ENCODE assay signal across 10 mouse cellular contexts in the genomic region with DNA sequence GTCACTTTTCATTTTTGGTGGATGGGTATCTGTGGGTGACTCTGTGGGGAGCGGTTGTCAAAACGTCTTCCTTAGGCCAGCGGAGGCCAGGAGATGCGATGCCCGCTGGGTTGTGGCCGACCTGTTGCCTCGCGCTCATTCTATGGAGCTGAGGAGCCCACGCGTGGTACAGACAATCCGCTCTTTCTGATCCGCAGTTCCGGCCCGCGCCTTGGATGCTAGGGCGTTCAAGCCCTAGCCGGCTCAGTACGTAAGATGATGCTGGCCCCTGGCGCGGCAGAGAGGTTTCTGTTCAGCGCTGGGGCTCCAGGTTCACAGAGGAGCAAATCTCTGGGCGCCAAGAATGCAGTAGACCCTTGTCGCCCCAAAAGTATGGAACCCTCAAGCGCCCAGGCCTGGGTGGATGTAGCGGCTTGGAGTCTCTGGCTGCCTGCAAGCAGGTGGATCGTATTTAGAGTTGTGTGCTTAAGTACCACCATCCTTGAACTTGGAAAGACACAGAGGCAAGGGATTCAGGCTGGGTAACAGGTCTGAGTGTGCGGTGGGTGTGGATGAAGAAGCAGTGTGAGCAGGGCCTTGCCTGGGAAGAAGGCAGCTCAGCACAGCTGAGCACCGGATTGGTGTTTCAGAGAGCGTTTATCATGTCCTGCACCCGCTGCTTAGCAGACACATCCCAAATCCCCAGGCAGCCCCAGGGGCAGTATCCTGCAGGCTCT. TPM values are rescaled to one million over a fixed set of nuclear protein-coding genes. Genes with fewer than 3 reads are reported as not detected.
DNase-seq lines count a peak whose midpoint lies in the region; ATAC-seq and TF ChIP-seq lines count a peak whose summit lies in the region.
"Had no signal": no experiment of that assay in that cellular context is flagged by ENCODE, and none has a peak within 500 bp of the region (broad histone marks: within the 10 kb centered on the region; RNA-seq: fewer than 3 reads in every experiment).

No protein-coding gene starts in this region.

- peak overlapping the region; percentile 41 for H3K9ac ChIP-seq in kidney, embryonic 15.5 days
- H3K9ac ChIP-seq in hindbrain, embryonic 14.5 days: no peak overlapping the region
- no peak overlapping the region for H3K9ac ChIP-seq in neural tube, embryonic 12.5 days

- no peak for TF ChIP-seq POLR2A in cortical plate, adult 2 months (IDR thresholded peaks at IDR 0.05; ENCODE audit: extremely low read depth, insufficient read depth, low read length)

- 7% methylated on average over 30 of the region's 30 CpGs for WGBS in kidney, embryonic 15.5 days
- 6% methylated on average over 30 of the region's 30 CpGs for WGBS in hindbrain, embryonic 14.5 days
- 6% methylated on average over 30 of the region's 30 CpGs for WGBS in neural tube, embryonic 12.5 days

- no peaks in the 10 kb centered on the region for H3K36me3 ChIP-seq in kidney, embryonic 15.5 days
- H3K36me3 ChIP-seq in hindbrain, embryonic 14.5 days (replicated peaks; ENCODE audit: control insufficient read depth, insufficient read depth): no peaks in the 10 kb centered on the region
- H3K36me3 ChIP-seq in neural tube, embryonic 12.5 days: no peaks in the 10 kb centered on the region

- peaks cover 88% of the 10 kb centered on the region for H3K27me3 ChIP-seq in kidney, embryonic 15.5 days
- H3K27me3 ChIP-seq in hindbrain, embryonic 14.5 days (ENCODE audit: control insufficient read depth, insufficient read depth, low read length): peaks cover 72% of the 10 kb centered on the region
- H3K27me3 ChIP-seq in neural tube, embryonic 12.5 days (replicated peaks): peaks cover 57% of the 10 kb centered on the region

- H3K4me1 ChIP-seq in kidney, embryonic 15.5 days: peaks cover 38% of the 10 kb centered on the region
- H3K4me1 ChIP-seq in cortical plate, adult 2 months (ENCODE audit: control insufficient read depth, insufficient read depth, low read length): no peaks in the 10 kb centered on the region
- H3K4me1 ChIP-seq in hindbrain, embryonic 14.5 days (replicated peaks; ENCODE audit: control insufficient read depth, insufficient read depth, low read length): peaks cover 9% of the 10 kb centered on the region; the same call in 1 of the 2 replicates
- peaks cover 20% of the 10 kb centered on the region for H3K4me1 ChIP-seq in neural tube, embryonic 12.5 days

- H3K27ac ChIP-seq in kidney, embryonic 15.5 days: no peak overlapping the region
- H3K27ac ChIP-seq in cortical plate, adult 2 months (ENCODE audit: insufficient read depth, low read length): no peak overlapping the region
- no peak overlapping the region for H3K27ac ChIP-seq in hindbrain, embryonic 14.5 days
- H3K27ac ChIP-seq in neural tube, embryonic 12.5 days: no peak overlapping the region

- intact Hi-C loops in left cerebral cortex, postnatal 4 days (cut with DNase I): no loop called here

- ATAC-seq in kidney, embryonic 15.5 days (replicated peaks; ENCODE audit: low FRiP score): no peak
- no peak for ATAC-seq in hindbrain, embryonic 14.5 days (ENCODE audit: low FRiP score)
- ATAC-seq in neural tube, embryonic 12.5 days (ENCODE audit: low FRiP score, low read depth): no peak
- ATAC-seq: Patski had no signal

- no peak for TF ChIP-seq CTCF in cortical plate, adult 2 months (IDR thresholded peaks at IDR 0.05; ENCODE audit: extremely low read depth, insufficient read depth, low read length)

- H3K4me3 ChIP-seq in kidney, embryonic 15.5 days (replicated peaks): peak overlapping the region; percentile 54
- H3K4me3 ChIP-seq in cortical plate, adult 2 months (ENCODE audit: insufficient read depth, low read length): peak overlapping the region; percentile 67
- H3K4me3 ChIP-seq in hindbrain, embryonic 14.5 days (replicated peaks; ENCODE audit: low read length): peak overlapping the region; percentile 40
- H3K4me3 ChIP-seq in neural tube, embryonic 12.5 days: peak overlapping the region; percentile 46

- no peaks in the 10 kb centered on the region for H3K9me3 ChIP-seq in kidney, embryonic 15.5 days (replicated peaks)
- H3K9me3 ChIP-seq in hindbrain, embryonic 14.5 days (ENCODE audit: control insufficient read depth, low read length): no peaks in the 10 kb centered on the region
- H3K9me3 ChIP-seq in neural tube, embryonic 12.5 days: no peaks in the 10 kb centered on the region

- peak overlapping the region; percentile 88 for H3K4me2 ChIP-seq in kidney, embryonic 15.5 days
- peak overlapping the region; percentile 86 for H3K4me2 ChIP-seq in hindbrain, embryonic 14.5 days (replicated peaks)
- H3K4me2 ChIP-seq in neural tube, embryonic 12.5 days (replicated peaks): peak overlapping the region; percentile 81

- no peak for DNase-seq in kidney, postnatal 10 days
- DNase-seq in hindbrain, embryonic 14.5 days (ENCODE audit: low spot score): no peak
- DNase-seq in right cerebral cortex, postnatal 36 days (ENCODE audit: low spot score in 2 of 2): no peak
- DNase-seq in thymus, postnatal 10 days (ENCODE audit: low spot score in 2 of 2): no peak
- DNase-seq in left cerebral cortex, postnatal 4 days: no peak

RNA-seq across cellular contexts. Expression of gene Twist2, which starts 1.3 kb away (rescaled TPM):
- polyA plus RNA-seq in kidney, embryonic 15.5 days (2015; fragmentation: Nextera tagmentation; extraction: Ambion mirVana): 6.9 and 8.9 TPM in 2 replicates
- polyA plus RNA-seq in cortical plate, adult 2 months (2012; rRNA removed): 1.2 and 1.6 TPM in 2 replicates
- polyA plus RNA-seq in hindbrain, embryonic 14.5 days (2014; fragmentation: Nextera tagmentation; extraction: Ambion mirVana): 1.4 and 2.0 TPM in 2 replicates
- 9.3 and 10.1 TPM in 2 replicates for polyA plus RNA-seq in neural tube, embryonic 12.5 days (2016; fragmentation: Nextera tagmentation; extraction: Ambion mirVana)
- total RNA-seq in left cerebral cortex, postnatal 4 days (2021): 1 to 10 TPM in 1 of 2 experiments, under 1 TPM in 1; 0.52 to 1.1 TPM
- total RNA-seq: neutrophil, adult 5-6 weeks had no signal
